Mouse (Mus musculus) stomach, postnatal 0 days (tissue): Measurements from ENCODE around the gene Ttc29. TPM values are rescaled to one million over a fixed set of nuclear protein-coding genes. Genes with fewer than 3 reads are reported as not detected.

Experiments
- ATAC-seq: fragments of 200-750 bp; cut with Nextera tagmentation; 2 replicates; pipeline ENCODE4 v1.8.0; 2017; ENCODE audit not compliant: low FRiP score, low TSS enrichment
- DNase-seq: peaks from one replicate; pipeline ENCODE4 v3.0.0-alpha.2; 2016; ENCODE audit warnings: low spot score
- H3K27ac ChIP-seq: fragments of 300-500 bp; sonication (generic); replicated peaks from 2 replicates; pipeline ENCODE4 v1.5.1; 2014; ENCODE audit warnings: mild to moderate bottlenecking, control low read depth
- H3K27me3 ChIP-seq: fragments of 300-500 bp; sonication (generic); 2 replicates; pipeline ENCODE4 v1.6.1; 2014; ENCODE audit warnings: low read length; ENCODE audit not compliant: control insufficient read depth, insufficient read depth
- H3K36me3 ChIP-seq: fragments of 300-500 bp; sonication (generic); 2 replicates; pipeline ENCODE4 v1.6.1; 2014; ENCODE audit warnings: low read length, mixed read lengths; ENCODE audit not compliant: control insufficient read depth, insufficient read depth
- H3K4me1 ChIP-seq: fragments of 300-500 bp; sonication (generic); replicated peaks from 2 replicates; pipeline ENCODE4 v1.6.1; 2014; ENCODE audit warnings: antibody characterized with exemption; ENCODE audit not compliant: control insufficient read depth, insufficient read depth
- H3K4me2 ChIP-seq: fragments of 300-500 bp; sonication (generic); replicated peaks from 2 replicates; pipeline ENCODE4 v1.6.1; 2014; ENCODE audit warnings: low read depth, mild to moderate bottlenecking, control low read depth, moderate library complexity
- H3K4me3 ChIP-seq: fragments of 300-500 bp; sonication (generic); 2 replicates; pipeline ENCODE4 v1.5.1; 2014; ENCODE audit warnings: low read depth, low read length, control low read depth
- H3K9ac ChIP-seq: fragments of 300-500 bp; sonication (generic); 2 replicates; pipeline ENCODE4 v1.6.1; 2014; ENCODE audit warnings: mild to moderate bottlenecking, low read length, control low read depth, mixed read lengths
- H3K9me3 ChIP-seq: fragments of 300-500 bp; sonication (generic); 2 replicates; pipeline ENCODE4 v1.6.1; 2016; ENCODE audit warnings: low read length; ENCODE audit not compliant: control insufficient read depth
- CTCF ChIP-seq: IDR thresholded peaks from 2 replicates; pipeline ENCODE4 v1.5.1; 2016; ENCODE audit warnings: antibody characterized with exemption, low read depth, mild to moderate bottlenecking, moderate library complexity
- EP300 ChIP-seq: optimal IDR thresholded peaks from 2 replicates; pipeline ENCODE3; 2016; ENCODE audit warnings: antibody characterized with exemption
- WGBS: fragments of 180-500 bp; shearing (Covaris S2); extraction: QIAGEN DNeasy Blood & Tissue Kit; methylation state at CpG from one replicate; pipeline ENCODE4 v1.1.7; 2014; 5-methylcytosine and 5-hydroxymethylcytosine counted together
- polyA plus RNA-seq: library from polyadenylated mRNA; unstranded; fragments of >200 nt; fragmentation: Nextera tagmentation; extraction: Ambion mirVana; gene quantifications from 2 replicates; pipeline ENCODE4 v1.2.1, GENCODE M21; 2015

The Ttc29 gene
- polyA plus RNA-seq, 1 experiment from 2014 or later: not detected

DNA sequence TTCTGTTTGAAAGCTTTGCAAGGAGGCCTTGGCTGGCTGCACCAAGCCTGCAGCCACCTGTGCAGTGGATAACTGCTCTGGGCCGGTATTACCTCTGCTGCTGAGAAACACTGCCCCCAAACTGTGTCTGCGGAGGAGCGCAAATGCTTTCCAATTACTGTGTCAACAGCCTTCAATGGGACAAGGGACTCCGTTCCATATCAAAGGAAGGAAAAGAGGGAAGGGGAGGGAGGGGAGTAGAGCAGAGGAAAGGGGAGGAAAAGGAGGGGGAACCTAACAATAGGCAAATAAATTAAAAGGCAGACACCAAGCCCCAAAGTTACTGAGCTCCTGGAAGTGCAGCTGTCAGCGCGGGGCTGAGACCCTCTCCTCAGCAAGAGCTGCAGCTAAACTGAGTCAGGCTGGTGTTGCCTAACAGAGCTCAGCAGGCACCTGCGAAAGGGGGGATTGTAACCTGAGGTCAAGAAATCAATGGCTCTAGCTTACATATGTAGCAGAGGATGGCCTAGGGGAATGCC lies 54.9 kb downstream of the Ttc29 start:
- H3K4me3 ChIP-seq: no peak overlapping the region
- no peaks in the 10 kb centered on the region for H3K9me3 ChIP-seq
- no peaks in the 10 kb centered on the region for H3K4me1 ChIP-seq
- no peak overlapping the region for H3K9ac ChIP-seq
- DNase-seq: no peak
- no peak overlapping the region for H3K4me2 ChIP-seq
- 20% methylated on average over 7 of the region's 7 CpGs for WGBS
- ATAC-seq: no peak
- no peaks in the 10 kb centered on the region for H3K36me3 ChIP-seq
- H3K27ac ChIP-seq: no peak overlapping the region
- TF ChIP-seq CTCF (no peak), EP300 (no peak)
- no peaks in the 10 kb centered on the region for H3K27me3 ChIP-seq

DNA sequence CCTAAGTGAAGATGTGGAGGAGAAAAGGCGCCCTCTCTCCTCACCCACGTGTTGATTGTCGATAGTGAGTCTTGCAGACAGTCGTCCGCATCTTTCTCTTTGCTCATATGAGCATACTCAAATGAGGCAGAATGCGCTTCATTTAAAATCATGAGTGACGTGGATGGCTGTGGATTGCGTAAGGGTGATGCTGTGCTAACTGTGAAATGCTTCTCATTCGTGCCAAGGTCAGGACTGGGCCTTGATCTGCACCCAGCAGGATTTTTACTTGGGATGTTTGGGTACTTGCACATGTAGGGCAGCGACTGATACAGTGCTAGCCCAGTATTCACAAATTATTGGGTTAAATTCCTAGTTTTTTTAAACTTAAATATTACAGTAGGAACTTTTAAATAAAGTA lies 56.2 kb downstream of the Ttc29 start:
- TF ChIP-seq EP300: no peak
- TF ChIP-seq CTCF: no peak
- Histone ChIP-seq H3K4me1 (no peaks in the 10 kb centered on the region), H3K9me3 (no peaks in the 10 kb centered on the region), H3K9ac (no peak overlapping the region), H3K27ac (no peak overlapping the region), H3K36me3 (no peaks in the 10 kb centered on the region), H3K27me3 (no peaks in the 10 kb centered on the region), H3K4me2 (no peak overlapping the region), H3K4me3 (no peak overlapping the region)
- ATAC-seq (no peak), DNase-seq (no peak)
- WGBS: 80% methylated on average over 10 of the region's 10 CpGs

DNA sequence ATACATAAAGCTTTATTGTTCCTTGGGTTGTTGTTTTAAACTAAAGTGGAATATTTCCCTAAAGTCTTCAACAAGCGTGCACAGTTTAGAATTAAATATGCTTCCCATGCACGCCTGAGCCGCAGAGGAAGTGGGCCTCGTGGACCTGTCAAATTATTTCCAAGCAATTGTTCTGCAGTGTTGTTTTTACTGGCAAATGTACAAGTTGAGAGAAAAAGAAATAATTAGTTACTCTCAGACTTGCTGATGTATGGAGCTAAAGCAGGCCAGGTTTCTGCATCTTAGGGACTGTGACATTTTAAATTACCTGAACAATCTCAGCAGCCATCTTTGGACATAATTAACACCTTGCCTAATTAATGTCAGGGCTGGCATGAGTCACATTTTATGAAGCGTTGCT lies 58.3 kb downstream of the Ttc29 start:
- Histone ChIP-seq H3K27me3 (no peaks in the 10 kb centered on the region), H3K27ac (no peak overlapping the region), H3K4me1 (no peaks in the 10 kb centered on the region), H3K9ac (no peak overlapping the region), H3K4me2 (no peak overlapping the region), H3K9me3 (no peaks in the 10 kb centered on the region), H3K36me3 (no peaks in the 10 kb centered on the region), H3K4me3 (no peak overlapping the region)
- TF ChIP-seq EP300: no peak
- 61% methylated on average over 5 of the region's 5 CpGs for WGBS
- no peak for ATAC-seq
- no peak for DNase-seq

DNA sequence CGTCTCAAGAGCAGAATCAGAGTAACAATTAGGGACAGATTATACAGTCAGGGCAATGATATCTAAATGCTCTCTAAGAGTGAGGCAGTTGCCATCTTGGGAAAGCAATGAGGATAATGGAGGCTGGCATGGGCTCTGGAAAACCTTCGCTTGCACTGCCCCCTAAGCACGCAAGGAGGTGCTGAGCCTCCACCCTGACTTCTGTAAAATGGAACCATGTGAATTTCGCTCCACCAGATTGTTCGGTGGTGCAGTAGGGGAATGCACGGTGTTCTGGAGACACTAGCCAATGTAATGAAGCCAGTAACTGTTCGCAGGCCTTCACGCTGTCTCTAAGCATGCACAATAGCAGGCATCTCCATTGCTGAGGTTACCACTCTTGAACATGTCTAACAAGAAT lies 63.0 kb downstream of the Ttc29 start:
- H3K27ac ChIP-seq: no peak overlapping the region
- no peak overlapping the region for H3K4me2 ChIP-seq
- no peak for ATAC-seq
- H3K4me1 ChIP-seq: no peaks in the 10 kb centered on the region
- no peak overlapping the region for H3K9ac ChIP-seq
- WGBS: 85% methylated on average over 8 of the region's 8 CpGs
- TF ChIP-seq EP300: no peak
- no peak for TF ChIP-seq CTCF
- no peak overlapping the region for H3K4me3 ChIP-seq
- no peak for DNase-seq
- H3K9me3 ChIP-seq: no peaks in the 10 kb centered on the region
- H3K27me3 ChIP-seq: no peaks in the 10 kb centered on the region
- H3K36me3 ChIP-seq: no peaks in the 10 kb centered on the region

DNA sequence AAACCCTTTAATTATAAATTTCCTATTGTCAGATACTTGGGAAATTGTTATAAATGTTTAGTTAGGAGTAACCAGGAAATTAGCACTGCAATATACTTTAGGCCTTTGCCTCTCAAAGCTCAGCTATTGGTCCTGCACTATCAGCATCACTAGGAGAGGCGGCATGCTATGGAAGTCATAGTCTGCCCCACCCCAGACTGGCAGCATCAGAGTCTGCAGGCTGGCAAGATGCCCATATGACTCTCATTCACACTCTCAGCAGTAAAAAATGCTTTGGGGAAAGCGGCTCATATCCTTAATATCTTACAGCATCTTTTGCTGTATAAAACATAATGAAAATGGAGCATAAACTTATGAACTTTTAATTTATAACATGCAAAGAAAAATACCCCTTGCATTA lies 64.3 kb downstream of the Ttc29 start:
- WGBS: 47% methylated on average over 2 of the region's 2 CpGs
- no peak for ATAC-seq
- H3K36me3 ChIP-seq: no peaks in the 10 kb centered on the region

DNA sequence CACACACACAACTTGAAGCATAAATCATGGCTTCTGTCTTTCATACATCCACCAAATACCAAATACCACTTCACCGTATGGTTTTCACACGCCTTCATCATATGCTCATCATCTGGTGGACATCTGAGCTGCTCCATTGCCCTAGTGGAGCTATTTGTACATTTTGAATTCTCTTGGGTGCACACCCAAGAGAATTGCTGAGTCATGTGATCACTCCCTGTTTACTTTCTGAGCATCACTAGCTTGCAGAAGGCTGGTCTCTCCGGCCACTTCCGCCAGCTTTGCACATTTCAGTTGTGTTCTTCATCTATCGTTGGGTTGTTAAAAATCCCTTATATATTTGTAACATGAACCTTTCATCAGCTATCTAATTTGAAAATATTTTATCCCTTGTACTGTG lies 65.5 kb downstream of the Ttc29 start:
- 88% methylated on average over 5 of the region's 5 CpGs for WGBS
- ATAC-seq: no peak
- no peaks in the 10 kb centered on the region for H3K27me3 ChIP-seq

More for the DNA sequence above, 64.3 kb downstream of the Ttc29 start:
- Histone ChIP-seq H3K4me3 (no peak overlapping the region), H3K9me3 (no peaks in the 10 kb centered on the region), H3K27ac (no peak overlapping the region), H3K4me2 (no peak overlapping the region), H3K4me1 (no peaks in the 10 kb centered on the region), H3K27me3 (no peaks in the 10 kb centered on the region), H3K9ac (no peak overlapping the region)
- DNase-seq: no peak
- TF ChIP-seq CTCF (no peak), EP300 (no peak)

More for the DNA sequence above, 65.5 kb downstream of the Ttc29 start:
- DNase-seq: no peak
- H3K36me3 ChIP-seq: no peaks in the 10 kb centered on the region
- H3K27ac ChIP-seq: no peak overlapping the region
- no peak overlapping the region for H3K4me2 ChIP-seq
- TF ChIP-seq EP300 (no peak), CTCF (no peak)
- no peaks in the 10 kb centered on the region for H3K9me3 ChIP-seq
- H3K4me1 ChIP-seq: no peaks in the 10 kb centered on the region
- H3K9ac ChIP-seq: no peak overlapping the region
- H3K4me3 ChIP-seq: no peak overlapping the region
